Mouse (Mus musculus): ENCODE measurements around the gene Olfm3. TPM values are rescaled to one million over a fixed set of nuclear protein-coding genes. Genes with fewer than 3 reads are reported as not detected.

The Olfm3 gene
- polyA plus RNA-seq, 1 experiment from 2014 or later: not detected

DNA sequence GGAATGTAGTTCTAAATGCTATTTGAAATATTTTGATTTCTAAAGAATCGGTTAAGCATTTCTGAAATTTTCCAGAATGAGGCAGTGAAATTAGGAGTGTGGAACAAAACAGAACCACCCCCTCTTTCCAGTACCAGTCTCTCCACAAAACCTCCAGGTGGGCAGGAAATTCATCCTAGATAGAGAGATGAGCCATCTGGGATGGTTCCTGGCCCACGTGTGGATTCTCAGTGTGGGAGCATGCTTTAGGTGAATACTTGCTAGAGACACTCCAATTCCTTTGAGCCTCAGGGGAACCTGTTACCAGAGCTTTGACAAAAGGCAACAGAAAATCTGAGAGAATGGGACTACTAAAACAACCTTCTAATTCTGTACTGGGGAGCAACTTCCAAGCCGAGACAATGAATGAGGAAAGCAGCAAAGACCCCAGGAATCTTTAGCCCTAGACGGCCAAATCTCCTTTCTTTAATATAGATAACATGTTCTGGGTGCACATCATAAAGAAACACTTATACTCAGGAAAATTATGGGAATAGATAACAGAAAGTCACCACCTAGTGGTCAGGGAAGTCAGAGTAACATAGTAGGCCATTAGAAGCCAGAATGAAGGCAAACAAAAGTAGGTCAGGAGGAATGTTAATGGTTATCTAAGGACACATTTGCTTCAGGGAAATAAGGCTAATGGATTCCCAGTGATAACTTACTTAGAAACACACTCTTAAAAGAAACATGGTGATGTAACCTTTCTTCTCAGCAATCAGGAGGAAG is 58.6 kb downstream of the Olfm3 start:
- Histone ChIP-seq H3K36me3 (no peaks in the 10 kb centered on the region), H3K4me1 (replicated peaks) (no peaks in the 10 kb centered on the region), H3K27ac (no peak overlapping the region), H3K9ac (no peak overlapping the region), H3K4me2 (no peak overlapping the region), H3K9me3 (replicated peaks) (no peaks in the 10 kb centered on the region), H3K27me3 (no peaks in the 10 kb centered on the region), H3K4me3 (replicated peaks) (no peak overlapping the region)
- WGBS (ENCODE audit: insufficient replicate concordance): 57% methylated on average over 4 of the region's 4 CpGs
- no peak for ATAC-seq (ENCODE audit: low read depth)
- no peak for DNase-seq

GRCm38 (mm10) chr3:114971183-114971582 is 67.3 kb downstream of the Olfm3 start:
- no peaks in the 10 kb centered on the region for H3K4me1 ChIP-seq (replicated peaks)
- no peak overlapping the region for H3K4me3 ChIP-seq (replicated peaks)
- no peak for DNase-seq
- H3K36me3 ChIP-seq: no peaks in the 10 kb centered on the region
- no peaks in the 10 kb centered on the region for H3K27me3 ChIP-seq
- no peak overlapping the region for H3K27ac ChIP-seq
- H3K9me3 ChIP-seq (replicated peaks): no peaks in the 10 kb centered on the region
- H3K4me2 ChIP-seq: no peak overlapping the region
- ATAC-seq (ENCODE audit: low read depth): no peak
- no peak overlapping the region for H3K9ac ChIP-seq

- Histone ChIP-seq H3K9ac (no peak overlapping the region), H3K4me2 (no peak overlapping the region), H3K27me3 (no peaks in the 10 kb centered on the region), H3K27ac (no peak overlapping the region), H3K9me3 (replicated peaks) (no peaks in the 10 kb centered on the region), H3K36me3 (no peaks in the 10 kb centered on the region), H3K4me3 (replicated peaks) (no peak overlapping the region), H3K4me1 (replicated peaks) (no peaks in the 10 kb centered on the region)
- 36% methylated on average over 1 of the region's 1 CpGs for whole genome bisulfite sequencing (ENCODE audit: insufficient replicate concordance)
- no peak for ATAC-seq (ENCODE audit: low read depth)
- no peak for DNase-seq
Measured at GRCm38 (mm10) chr3:114972522-114972921, 68.6 kb downstream of the Olfm3 start.

GRCm38 (mm10) chr3:114990828-114991227 is 87.0 kb downstream of the Olfm3 start:
- Histone ChIP-seq H3K27me3 (no peaks in the 10 kb centered on the region), H3K9me3 (replicated peaks) (no peaks in the 10 kb centered on the region), H3K36me3 (no peaks in the 10 kb centered on the region), H3K9ac (no peak overlapping the region), H3K4me2 (no peak overlapping the region), H3K27ac (no peak overlapping the region), H3K4me1 (replicated peaks) (no peaks in the 10 kb centered on the region), H3K4me3 (replicated peaks) (no peak overlapping the region)
- DNase-seq: no peak
- no peak for ATAC-seq (ENCODE audit: low read depth)
- WGBS (ENCODE audit: insufficient replicate concordance): 72% methylated on average over 2 of the region's 2 CpGs

GRCm38 (mm10) chr3:114995956-114996355 is 92.1 kb downstream of the Olfm3 start:
- 38% methylated on average over 1 of the region's 1 CpGs for WGBS (ENCODE audit: insufficient replicate concordance)
- Histone ChIP-seq H3K4me3 (replicated peaks) (no peak overlapping the region), H3K36me3 (no peaks in the 10 kb centered on the region), H3K9ac (no peak overlapping the region), H3K9me3 (replicated peaks) (no peaks in the 10 kb centered on the region), H3K4me1 (replicated peaks) (no peaks in the 10 kb centered on the region), H3K4me2 (no peak overlapping the region), H3K27ac (no peak overlapping the region), H3K27me3 (no peaks in the 10 kb centered on the region)
- DNase-seq (no peak), ATAC-seq (ENCODE audit: low read depth) (no peak)

DNA sequence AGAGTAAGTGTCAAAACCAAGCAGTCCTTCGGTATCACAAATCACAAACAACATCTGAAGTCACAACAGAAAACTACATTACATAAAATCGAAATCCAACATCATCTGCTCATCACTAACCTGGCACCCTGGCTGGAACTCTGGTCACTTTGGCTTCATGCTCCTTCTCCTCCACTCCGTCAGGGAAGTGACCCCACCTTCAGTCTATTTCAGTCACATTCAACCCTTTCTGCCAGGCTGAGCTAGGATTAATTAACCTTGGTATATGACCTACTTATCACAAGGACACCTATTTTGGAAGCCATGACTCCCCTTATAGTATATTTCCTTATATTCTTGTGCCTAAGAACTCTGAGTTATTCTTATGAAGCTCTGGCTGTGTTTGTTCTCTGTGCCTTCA is 123.7 kb downstream of the Olfm3 start:
- Histone ChIP-seq H3K4me1 (replicated peaks) (no peaks in the 10 kb centered on the region), H3K4me3 (replicated peaks) (no peak overlapping the region), H3K27me3 (no peaks in the 10 kb centered on the region), H3K27ac (no peak overlapping the region), H3K9me3 (replicated peaks) (no peaks in the 10 kb centered on the region), H3K9ac (no peak overlapping the region), H3K36me3 (no peaks in the 10 kb centered on the region), H3K4me2 (no peak overlapping the region)
- no peak for DNase-seq
- ATAC-seq (ENCODE audit: low read depth): no peak
- 65% methylated on average over 3 of the region's 3 CpGs for WGBS (ENCODE audit: insufficient replicate concordance)

DNA sequence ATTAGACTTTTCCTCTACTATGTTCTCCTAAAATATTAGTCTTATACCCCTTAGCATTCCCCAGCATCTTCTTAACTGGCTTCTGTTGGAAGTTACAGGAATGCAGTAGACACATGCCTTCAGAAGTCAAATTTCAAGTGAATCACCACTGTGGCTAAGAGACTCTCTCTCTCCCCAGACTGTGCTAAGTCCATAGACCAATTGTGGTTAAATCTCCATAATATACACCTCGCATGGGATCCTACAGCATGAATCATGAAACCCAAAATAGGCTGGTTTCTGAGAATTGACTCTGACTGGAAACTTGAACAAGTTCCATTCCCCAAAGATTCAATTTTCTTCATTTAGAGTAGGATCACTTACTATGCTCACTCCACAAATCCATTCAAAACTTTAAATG is 124.2 kb downstream of the Olfm3 start:
- no peak overlapping the region for H3K9ac ChIP-seq
- H3K27me3 ChIP-seq: no peaks in the 10 kb centered on the region
- H3K27ac ChIP-seq: no peak overlapping the region
- 53% methylated on average over 1 of the region's 1 CpGs for WGBS (ENCODE audit: insufficient replicate concordance)
- H3K4me1 ChIP-seq (replicated peaks): no peaks in the 10 kb centered on the region
- no peak overlapping the region for H3K4me3 ChIP-seq (replicated peaks)
- ATAC-seq (ENCODE audit: low read depth) (no peak), DNase-seq (no peak)
- H3K9me3 ChIP-seq (replicated peaks): no peaks in the 10 kb centered on the region
- H3K36me3 ChIP-seq: no peaks in the 10 kb centered on the region
- H3K4me2 ChIP-seq: no peak overlapping the region

DNA sequence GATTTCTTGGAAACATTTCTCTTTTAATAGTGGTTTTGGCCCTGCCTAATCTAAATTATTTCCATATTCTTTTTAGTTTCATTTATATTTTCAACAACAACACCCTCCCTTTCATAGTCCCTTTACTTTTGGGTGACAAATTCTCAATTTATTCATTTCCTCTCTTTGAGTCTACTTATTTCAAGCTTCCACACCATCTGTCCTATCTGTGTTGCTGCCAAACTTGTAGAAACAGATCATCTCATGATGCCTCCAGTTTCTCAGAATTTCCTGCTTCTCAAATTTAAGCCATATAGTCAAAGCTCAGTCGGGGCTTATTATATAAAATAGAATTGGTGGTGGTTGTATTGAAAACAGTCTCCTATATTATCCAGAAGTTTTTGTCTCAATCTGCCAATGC is 124.7 kb downstream of the Olfm3 start:
- ATAC-seq (ENCODE audit: low read depth): no peak

GRCm38 (mm10) chr3:115049060-115049459 is 145.2 kb downstream of the Olfm3 start:
- no peaks in the 10 kb centered on the region for H3K9me3 ChIP-seq (replicated peaks)
- H3K36me3 ChIP-seq: no peaks in the 10 kb centered on the region
- no peak overlapping the region for H3K4me3 ChIP-seq (replicated peaks)
- H3K9ac ChIP-seq: no peak overlapping the region
- no peaks in the 10 kb centered on the region for H3K4me1 ChIP-seq (replicated peaks)
- DNase-seq (no peak), ATAC-seq (ENCODE audit: low read depth) (no peak)
- H3K27ac ChIP-seq: no peak overlapping the region
- H3K4me2 ChIP-seq: no peak overlapping the region
- WGBS (ENCODE audit: insufficient replicate concordance): 68% methylated on average over 5 of the region's 5 CpGs
- no peaks in the 10 kb centered on the region for H3K27me3 ChIP-seq

More for the DNA sequence above, 124.7 kb downstream of the Olfm3 start:
- Histone ChIP-seq H3K27me3 (no peaks in the 10 kb centered on the region), H3K4me3 (replicated peaks) (no peak overlapping the region), H3K27ac (no peak overlapping the region), H3K9me3 (replicated peaks) (no peaks in the 10 kb centered on the region), H3K36me3 (no peaks in the 10 kb centered on the region), H3K4me2 (no peak overlapping the region), H3K9ac (no peak overlapping the region), H3K4me1 (replicated peaks) (no peaks in the 10 kb centered on the region)
- no peak for DNase-seq
- WGBS (ENCODE audit: insufficient replicate concordance): 55% methylated on average over 1 of the region's 1 CpGs

- 48% methylated on average over 1 of the region's 1 CpGs for WGBS (ENCODE audit: insufficient replicate concordance)
- Histone ChIP-seq H3K27ac (no peak overlapping the region), H3K4me2 (no peak overlapping the region), H3K4me1 (replicated peaks) (no peaks in the 10 kb centered on the region), H3K36me3 (no peaks in the 10 kb centered on the region), H3K27me3 (no peaks in the 10 kb centered on the region), H3K9ac (no peak overlapping the region), H3K4me3 (replicated peaks) (no peak overlapping the region), H3K9me3 (replicated peaks) (no peaks in the 10 kb centered on the region)
- ATAC-seq (ENCODE audit: low read depth): no peak
- no peak for DNase-seq
Measured at GRCm38 (mm10) chr3:115064901-115065300, 161.0 kb downstream of the Olfm3 start.

DNA sequence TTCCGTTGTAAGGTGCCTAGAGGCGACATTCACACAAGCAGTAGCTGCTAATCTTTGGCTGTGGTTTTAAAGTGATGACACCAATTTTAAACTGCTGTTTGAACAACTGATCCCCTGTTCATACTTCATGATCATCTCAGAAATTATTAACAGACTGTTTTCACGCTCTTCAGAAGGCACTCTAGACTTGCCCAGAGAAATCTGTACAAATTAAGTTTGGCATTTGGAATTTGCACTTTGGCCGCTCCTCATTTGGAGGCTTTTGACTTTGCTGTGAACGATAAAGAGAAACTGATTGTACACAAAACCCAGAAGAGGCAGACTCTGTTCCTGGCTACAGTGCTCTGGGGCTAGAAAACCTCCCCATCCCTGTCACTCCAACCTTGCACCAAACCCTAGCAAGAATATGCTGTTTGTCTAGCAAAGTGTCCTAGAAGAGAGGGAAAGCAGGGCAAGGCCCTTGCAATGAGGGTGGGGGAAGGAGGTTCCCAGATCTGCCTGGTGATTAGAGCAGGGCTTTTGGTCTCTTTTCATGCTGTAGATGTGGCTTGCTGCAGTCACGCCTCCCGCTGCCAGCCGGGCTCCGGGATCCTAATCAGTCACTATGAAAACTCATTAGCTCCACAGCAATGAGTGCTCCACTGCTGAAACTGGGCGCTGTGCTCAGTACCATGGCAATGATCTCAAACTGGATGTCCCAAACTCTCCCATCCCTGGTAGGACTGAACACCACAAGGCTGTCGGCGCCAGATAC is 176.7 kb downstream of the Olfm3 start:
- Histone ChIP-seq H3K4me1 (replicated peaks) (no peaks in the 10 kb centered on the region), H3K9ac (no peak overlapping the region), H3K27me3 (no peaks in the 10 kb centered on the region), H3K4me3 (replicated peaks) (no peak overlapping the region), H3K9me3 (replicated peaks) (no peaks in the 10 kb centered on the region), H3K36me3 (no peaks in the 10 kb centered on the region), H3K4me2 (no peak overlapping the region), H3K27ac (no peak overlapping the region)
- DNase-seq: no peak
- ATAC-seq (ENCODE audit: low read depth): no peak
- 44% methylated on average over 12 of the region's 12 CpGs for WGBS (ENCODE audit: insufficient replicate concordance)

DNA sequence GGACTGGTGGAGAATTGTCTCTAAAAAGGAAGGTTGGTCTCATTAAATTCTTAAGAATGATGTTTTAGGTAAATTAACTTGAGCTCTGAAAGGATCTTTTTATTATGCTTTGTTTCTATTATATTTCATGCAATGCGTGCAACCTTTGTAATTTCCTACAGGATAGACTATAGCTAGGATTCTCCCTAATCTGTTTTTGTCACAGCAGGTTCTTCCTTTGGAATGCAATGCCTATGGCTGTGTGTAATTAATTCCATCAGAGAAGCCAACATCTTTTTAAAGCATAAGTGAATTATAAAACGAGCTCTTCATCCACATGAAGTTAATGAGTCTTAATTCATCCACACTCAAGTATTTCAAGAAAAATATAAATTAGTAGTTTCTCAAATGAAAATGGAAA is 177.5 kb downstream of the Olfm3 start:
- Histone ChIP-seq H3K27me3 (no peaks in the 10 kb centered on the region), H3K4me3 (replicated peaks) (no peak overlapping the region), H3K27ac (no peak overlapping the region), H3K4me1 (replicated peaks) (no peaks in the 10 kb centered on the region), H3K9me3 (replicated peaks) (no peaks in the 10 kb centered on the region), H3K4me2 (no peak overlapping the region), H3K9ac (no peak overlapping the region), H3K36me3 (no peaks in the 10 kb centered on the region)
- ATAC-seq (ENCODE audit: low read depth) (no peak), DNase-seq (no peak)
- WGBS (ENCODE audit: insufficient replicate concordance): 56% methylated on average over 2 of the region's 2 CpGs
